Mouse (Mus musculus): ENCODE results near the gene Olfr1208.

DNA sequence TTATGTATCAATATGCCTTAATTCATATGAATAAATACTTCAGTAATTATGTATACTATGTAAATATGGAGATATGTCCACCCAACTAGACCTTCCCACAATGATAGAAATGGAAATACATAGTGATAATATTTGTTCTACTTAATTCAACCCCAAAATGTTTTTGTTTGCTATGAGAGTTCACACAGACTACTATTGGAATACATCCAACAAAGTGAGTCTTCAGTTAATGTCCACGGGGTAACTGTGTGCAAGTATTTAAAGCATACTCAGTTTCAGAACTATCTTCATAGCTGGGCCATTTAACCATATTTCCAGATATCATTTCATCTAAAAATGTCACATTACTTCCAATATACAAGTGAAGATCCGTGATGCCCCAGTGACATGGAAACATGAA lies 39.2 kb downstream of the Olfr1208 start, which contains the start of gene Olfr1206:
- TF ChIP-seq CTCF (IDR thresholded peaks at IDR 0.05; ENCODE audit: low read depth, low read length) (no peak), POLR2AphosphoS5 (IDR thresholded peaks at IDR 0.05; ENCODE audit: insufficient replicate concordance, low read depth, low read length) (no peak), GATA1 (IDR thresholded peaks at IDR 0.05; ENCODE audit: borderline replicate concordance, low read length) (no peak), TAL1 (conservative IDR thresholded peaks at IDR 0.05; ENCODE audit: low read depth, low read length) (no peak)
